Mouse (Mus musculus): ENCODE data around the gene Prm1. TPM values are rescaled to one million over a fixed set of nuclear protein-coding genes. Genes with fewer than 3 reads are reported as not detected.

Gene Prm1
- polyA plus RNA-seq, 1 experiment from 2014 or later = not detected

DNA sequence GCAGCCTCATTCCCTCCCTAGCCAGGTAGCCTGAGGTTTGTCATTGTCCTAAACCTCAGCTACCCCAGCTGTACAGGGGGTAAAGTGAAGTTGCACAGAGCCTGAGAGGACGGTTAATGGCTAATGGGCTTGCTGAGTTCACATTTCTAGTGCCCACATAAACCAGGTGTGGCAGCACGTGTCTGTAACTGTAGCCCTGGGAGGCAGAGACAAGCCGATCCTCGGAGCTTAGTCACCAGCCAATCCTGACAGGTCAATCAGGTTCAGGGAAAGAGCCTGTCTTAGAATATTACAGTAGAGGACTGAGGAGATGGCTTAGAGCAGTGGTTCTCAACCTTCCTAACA lies 22.8 kb upstream of the Prm1 start:
- Histone ChIP-seq H3K9ac (ENCODE audit: low read length) (no peak overlapping the region), H3K4me3 (ENCODE audit: low read depth, low read length) (no peak overlapping the region), H3K27me3 (replicated peaks; ENCODE audit: control insufficient read depth, insufficient read depth, low read length) (no peaks in the 10 kb centered on the region), H3K36me3 (ENCODE audit: control insufficient read depth, insufficient read depth, low read length) (no peaks in the 10 kb centered on the region), H3K4me1 (ENCODE audit: control insufficient read depth, insufficient read depth, low read length) (no peaks in the 10 kb centered on the region), H3K4me2 (ENCODE audit: low read length) (no peak overlapping the region), H3K9me3 (replicated peaks; ENCODE audit: control insufficient read depth, low read length) (no peaks in the 10 kb centered on the region), H3K27ac (ENCODE audit: low read depth, low read length) (no peak overlapping the region)
- DNase-seq (ENCODE audit: low spot score) (no peak), ATAC-seq (no peak)
- WGBS = 85% methylated on average over 4 of the region's 4 CpGs

DNA sequence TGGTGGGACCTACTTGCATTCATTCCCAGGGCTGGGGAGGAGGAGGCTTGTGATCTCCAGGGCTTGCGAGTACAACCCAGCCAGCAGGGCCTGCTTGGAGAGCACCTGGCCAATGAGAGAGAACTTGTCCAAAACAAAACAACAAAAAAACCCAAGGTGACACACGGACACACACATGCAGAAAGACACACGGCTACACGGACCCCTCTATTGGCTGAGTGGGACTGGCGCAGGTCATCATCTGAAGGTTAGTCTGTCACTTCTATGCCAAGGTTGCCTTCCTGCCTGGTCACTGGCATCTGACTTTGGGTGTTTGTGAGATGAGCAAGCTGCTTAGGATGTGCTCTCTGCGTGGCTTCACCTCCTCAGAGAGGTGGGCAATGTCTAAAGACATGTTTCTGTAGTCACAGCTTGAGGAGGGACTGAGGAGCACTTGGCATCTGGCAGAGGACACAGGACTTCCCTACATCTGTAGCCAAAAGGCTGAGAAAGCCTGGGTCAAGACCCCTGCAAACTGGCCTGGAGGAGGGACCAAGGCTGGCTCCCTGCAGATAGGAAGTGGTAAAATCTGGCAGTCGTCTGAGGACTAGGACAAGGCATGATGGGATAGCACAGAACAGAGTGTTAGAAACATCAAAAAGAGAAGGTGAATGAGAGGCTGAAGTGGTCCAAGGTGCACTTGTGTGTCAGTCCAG lies 22.3 kb upstream of the Prm1 start:
- H3K4me2 ChIP-seq (ENCODE audit: low read length) = no peak overlapping the region
- 80% methylated on average over 7 of the region's 7 CpGs for WGBS
- H3K4me1 ChIP-seq (ENCODE audit: control insufficient read depth, insufficient read depth, low read length) = no peaks in the 10 kb centered on the region
- no peak overlapping the region for H3K27ac ChIP-seq (ENCODE audit: low read depth, low read length)
- no peaks in the 10 kb centered on the region for H3K9me3 ChIP-seq (replicated peaks; ENCODE audit: control insufficient read depth, low read length)
- no peaks in the 10 kb centered on the region for H3K27me3 ChIP-seq (replicated peaks; ENCODE audit: control insufficient read depth, insufficient read depth, low read length)
- H3K36me3 ChIP-seq (ENCODE audit: control insufficient read depth, insufficient read depth, low read length) = no peaks in the 10 kb centered on the region
- no peak overlapping the region for H3K9ac ChIP-seq (ENCODE audit: low read length)
- DNase-seq (ENCODE audit: low spot score) (no peak), ATAC-seq (no peak)
- H3K4me3 ChIP-seq (ENCODE audit: low read depth, low read length) = no peak overlapping the region

DNA sequence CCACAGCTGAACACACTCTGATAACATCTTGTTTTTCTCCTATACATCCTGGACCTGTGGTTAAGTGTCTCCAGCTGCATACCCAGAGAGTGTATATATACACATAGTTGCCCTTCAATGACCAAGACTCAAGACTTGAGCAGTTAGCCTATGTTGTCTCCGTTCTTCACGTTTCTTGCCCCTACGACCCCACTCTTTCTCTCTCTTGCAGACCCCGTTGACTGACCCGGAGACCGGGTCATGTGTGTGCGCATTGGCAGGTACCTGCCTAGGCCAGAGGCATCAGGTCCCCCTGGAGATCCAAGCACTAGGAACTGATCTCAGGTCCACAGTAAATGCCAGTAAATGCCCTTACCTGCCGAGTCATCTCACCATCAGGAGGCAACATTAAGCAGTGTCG lies 21.6 kb upstream of the Prm1 start:
- no peak for DNase-seq (ENCODE audit: low spot score)
- H3K9me3 ChIP-seq (replicated peaks; ENCODE audit: control insufficient read depth, low read length) = no peaks in the 10 kb centered on the region
- no peak overlapping the region for H3K4me2 ChIP-seq (ENCODE audit: low read length)
- no peaks in the 10 kb centered on the region for H3K36me3 ChIP-seq (ENCODE audit: control insufficient read depth, insufficient read depth, low read length)
- ATAC-seq = no peak
- H3K27ac ChIP-seq (ENCODE audit: low read depth, low read length) = no peak overlapping the region
- no peaks in the 10 kb centered on the region for H3K27me3 ChIP-seq (replicated peaks; ENCODE audit: control insufficient read depth, insufficient read depth, low read length)
- H3K4me1 ChIP-seq (ENCODE audit: control insufficient read depth, insufficient read depth, low read length) = no peaks in the 10 kb centered on the region
- no peak overlapping the region for H3K9ac ChIP-seq (ENCODE audit: low read length)
- H3K4me3 ChIP-seq (ENCODE audit: low read depth, low read length) = no peak overlapping the region
- 93% methylated on average over 9 of the region's 9 CpGs for WGBS

DNA sequence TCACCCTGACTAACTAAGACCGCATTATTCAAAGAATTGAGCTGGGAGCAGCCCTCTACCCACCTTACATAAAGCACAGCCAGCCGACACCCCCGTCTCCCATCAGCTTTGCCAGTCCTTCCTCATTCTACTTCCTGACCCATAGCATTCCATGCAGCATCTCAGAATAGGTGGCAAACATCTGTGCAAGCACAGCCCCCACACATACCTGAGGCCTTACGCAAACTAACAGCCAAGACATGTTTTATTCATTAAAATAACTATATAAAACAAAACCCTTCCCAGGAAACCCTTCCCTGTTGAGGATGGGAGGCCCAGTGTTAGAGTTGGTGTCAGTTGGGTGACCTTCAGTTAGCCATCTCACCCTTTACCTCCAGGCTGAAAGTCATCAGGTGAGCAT lies 20.2 kb upstream of the Prm1 start:
- Histone ChIP-seq H3K4me3 (ENCODE audit: low read depth, low read length) (no peak overlapping the region), H3K36me3 (ENCODE audit: control insufficient read depth, insufficient read depth, low read length) (no peaks in the 10 kb centered on the region), H3K27ac (ENCODE audit: low read depth, low read length) (no peak overlapping the region), H3K4me2 (ENCODE audit: low read length) (no peak overlapping the region), H3K27me3 (replicated peaks; ENCODE audit: control insufficient read depth, insufficient read depth, low read length) (no peaks in the 10 kb centered on the region), H3K4me1 (ENCODE audit: control insufficient read depth, insufficient read depth, low read length) (no peaks in the 10 kb centered on the region), H3K9me3 (replicated peaks; ENCODE audit: control insufficient read depth, low read length) (no peaks in the 10 kb centered on the region), H3K9ac (ENCODE audit: low read length) (no peak overlapping the region)
- 88% methylated on average over 4 of the region's 4 CpGs for WGBS
- DNase-seq (ENCODE audit: low spot score) = no peak
- no peak for ATAC-seq

DNA sequence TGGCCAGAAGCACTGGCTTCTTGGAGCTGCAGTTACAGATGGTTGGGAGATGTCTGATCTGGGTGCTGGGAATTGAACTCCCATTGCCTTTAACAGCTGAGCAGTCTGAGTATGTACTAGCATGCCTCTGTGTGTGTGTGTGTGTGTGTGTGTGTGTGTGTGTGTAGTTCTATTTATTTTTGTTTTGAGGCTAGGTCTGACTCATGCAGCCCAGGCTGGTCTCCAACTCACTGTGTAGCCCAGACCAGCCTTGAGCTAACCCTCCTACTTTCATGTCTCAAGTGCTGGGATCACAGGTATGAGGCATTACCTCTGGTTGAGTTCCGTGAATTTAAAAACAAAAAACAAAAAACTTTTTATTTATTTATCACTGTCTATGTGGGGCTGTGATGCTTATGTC lies 18.9 kb upstream of the Prm1 start:
- WGBS = 84% methylated on average over 1 of the region's 1 CpGs
- no peak for DNase-seq (ENCODE audit: low spot score)

DNA sequence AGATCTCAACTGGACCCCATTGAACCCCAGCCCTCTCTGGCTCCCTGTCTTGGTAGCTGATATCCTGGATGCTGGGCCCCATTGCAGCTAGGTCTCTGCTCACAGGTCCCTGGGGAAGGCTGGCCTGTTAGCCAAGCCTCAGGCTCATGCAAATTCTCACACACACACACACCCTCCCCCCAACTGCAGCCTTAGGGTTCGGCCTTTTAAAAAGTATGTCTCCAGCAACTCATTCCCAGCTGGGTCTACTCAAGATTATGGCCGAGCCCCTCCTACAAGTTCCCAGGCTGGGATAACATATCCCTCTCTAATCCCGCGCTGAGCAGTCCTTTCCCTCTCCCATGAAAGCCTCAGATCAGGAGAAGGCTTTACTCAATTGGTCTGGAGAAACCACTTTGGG lies 15.7 kb upstream of the Prm1 start:
- H3K36me3 ChIP-seq (ENCODE audit: control insufficient read depth, insufficient read depth, low read length) = no peaks in the 10 kb centered on the region
- no peak overlapping the region for H3K4me3 ChIP-seq (ENCODE audit: low read depth, low read length)
- no peak overlapping the region for H3K27ac ChIP-seq (ENCODE audit: low read depth, low read length)
- no peak for DNase-seq (ENCODE audit: low spot score)
- WGBS = 76% methylated on average over 4 of the region's 4 CpGs
- no peaks in the 10 kb centered on the region for H3K27me3 ChIP-seq (replicated peaks; ENCODE audit: control insufficient read depth, insufficient read depth, low read length)
- ATAC-seq = no peak
- H3K4me1 ChIP-seq (ENCODE audit: control insufficient read depth, insufficient read depth, low read length) = no peaks in the 10 kb centered on the region
- no peak overlapping the region for H3K4me2 ChIP-seq (ENCODE audit: low read length)
- H3K9me3 ChIP-seq (replicated peaks; ENCODE audit: control insufficient read depth, low read length) = no peaks in the 10 kb centered on the region
- no peak overlapping the region for H3K9ac ChIP-seq (ENCODE audit: low read length)

More for the DNA sequence above, 18.9 kb upstream of the Prm1 start:
- ATAC-seq = no peak
- Histone ChIP-seq H3K27me3 (replicated peaks; ENCODE audit: control insufficient read depth, insufficient read depth, low read length) (no peaks in the 10 kb centered on the region), H3K36me3 (ENCODE audit: control insufficient read depth, insufficient read depth, low read length) (no peaks in the 10 kb centered on the region), H3K4me2 (ENCODE audit: low read length) (no peak overlapping the region), H3K27ac (ENCODE audit: low read depth, low read length) (no peak overlapping the region), H3K4me3 (ENCODE audit: low read depth, low read length) (no peak overlapping the region), H3K9me3 (replicated peaks; ENCODE audit: control insufficient read depth, low read length) (no peaks in the 10 kb centered on the region), H3K4me1 (ENCODE audit: control insufficient read depth, insufficient read depth, low read length) (no peaks in the 10 kb centered on the region), H3K9ac (ENCODE audit: low read length) (no peak overlapping the region)

DNA sequence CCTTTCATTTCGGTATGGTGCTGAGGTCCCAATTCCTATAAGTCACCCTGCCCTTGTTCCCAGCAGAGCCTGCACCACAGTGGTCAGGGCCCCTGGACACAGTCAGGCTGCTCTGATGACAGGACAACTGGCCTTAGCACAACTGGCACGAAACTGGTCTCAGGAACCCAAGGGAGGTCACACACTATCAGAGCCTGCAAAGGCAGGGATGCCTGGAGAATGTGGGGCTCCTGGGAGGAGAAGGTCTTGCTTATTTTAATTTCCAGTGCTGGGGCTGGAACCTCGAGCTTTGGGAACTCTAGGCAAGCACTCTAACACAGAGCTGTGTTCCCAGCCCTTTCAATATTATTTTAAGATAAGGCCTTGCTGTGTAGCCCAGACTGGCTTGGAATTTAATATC lies 14.3 kb upstream of the Prm1 start:
- Histone ChIP-seq H3K27me3 (replicated peaks; ENCODE audit: control insufficient read depth, insufficient read depth, low read length) (no peaks in the 10 kb centered on the region), H3K4me1 (ENCODE audit: control insufficient read depth, insufficient read depth, low read length) (no peaks in the 10 kb centered on the region), H3K9ac (ENCODE audit: low read length) (no peak overlapping the region), H3K36me3 (ENCODE audit: control insufficient read depth, insufficient read depth, low read length) (no peaks in the 10 kb centered on the region), H3K27ac (ENCODE audit: low read depth, low read length) (no peak overlapping the region), H3K4me3 (ENCODE audit: low read depth, low read length) (no peak overlapping the region), H3K4me2 (ENCODE audit: low read length) (no peak overlapping the region), H3K9me3 (replicated peaks; ENCODE audit: control insufficient read depth, low read length) (no peaks in the 10 kb centered on the region)
- DNase-seq (ENCODE audit: low spot score) = no peak
- 79% methylated on average over 3 of the region's 3 CpGs for WGBS
- no peak for ATAC-seq

DNA sequence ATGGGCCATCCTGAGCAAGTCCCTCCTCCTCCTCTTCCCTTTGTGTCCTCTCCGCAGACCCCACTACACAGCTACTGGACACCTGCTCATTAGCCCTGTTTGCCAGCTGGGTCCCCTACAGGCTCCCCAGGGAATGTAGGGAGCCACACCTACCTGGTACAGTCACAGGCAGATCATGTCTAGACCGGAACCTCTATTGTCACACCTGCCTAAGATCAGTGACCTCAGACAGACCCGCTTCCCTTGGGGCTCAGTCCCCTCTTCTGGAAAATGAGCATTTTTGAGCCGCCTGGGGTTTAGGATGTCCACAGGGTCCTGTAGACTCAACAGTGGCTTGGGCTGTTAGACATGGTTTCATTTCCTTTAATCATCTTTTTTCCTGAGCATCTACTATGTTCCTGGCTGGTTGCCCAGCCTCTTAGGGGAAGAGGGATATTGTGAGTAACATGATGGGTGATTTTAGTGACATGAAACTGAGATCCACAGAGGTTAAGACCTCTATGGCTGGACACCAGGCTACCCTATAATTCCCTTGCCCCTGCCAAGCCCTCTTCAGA lies 13.0 kb upstream of the Prm1 start:
- WGBS = 77% methylated on average over 4 of the region's 4 CpGs
- Histone ChIP-seq H3K4me1 (ENCODE audit: control insufficient read depth, insufficient read depth, low read length) (no peaks in the 10 kb centered on the region), H3K4me2 (ENCODE audit: low read length) (no peak overlapping the region), H3K9me3 (replicated peaks; ENCODE audit: control insufficient read depth, low read length) (no peaks in the 10 kb centered on the region), H3K27me3 (replicated peaks; ENCODE audit: control insufficient read depth, insufficient read depth, low read length) (no peaks in the 10 kb centered on the region), H3K4me3 (ENCODE audit: low read depth, low read length) (no peak overlapping the region), H3K27ac (ENCODE audit: low read depth, low read length) (no peak overlapping the region), H3K36me3 (ENCODE audit: control insufficient read depth, insufficient read depth, low read length) (no peaks in the 10 kb centered on the region), H3K9ac (ENCODE audit: low read length) (no peak overlapping the region)
- DNase-seq (ENCODE audit: low spot score) (no peak), ATAC-seq (no peak)

DNA sequence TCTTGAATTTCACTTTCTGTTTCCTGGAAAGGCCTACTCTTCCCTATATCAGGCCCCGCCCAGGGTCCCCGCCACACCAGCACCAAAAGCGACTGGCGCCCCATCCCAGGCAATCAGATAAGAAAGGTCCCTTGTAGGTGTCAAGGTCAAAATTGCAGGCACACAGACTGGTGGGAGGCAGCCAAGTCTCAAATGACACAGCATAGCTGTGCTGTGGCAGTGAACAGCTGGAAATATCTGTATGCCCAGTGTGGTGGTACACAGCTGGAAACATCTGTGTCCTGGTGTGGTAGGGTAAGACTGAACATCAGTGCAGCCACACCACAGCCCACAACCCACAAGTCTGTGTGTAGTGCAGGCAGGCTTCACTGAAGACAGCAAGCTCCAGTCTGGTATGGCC lies 9.2 kb upstream of the Prm1 start:
- Histone ChIP-seq H3K9ac (ENCODE audit: low read length) (no peak overlapping the region), H3K4me2 (ENCODE audit: low read length) (no peak overlapping the region), H3K9me3 (replicated peaks; ENCODE audit: control insufficient read depth, low read length) (no peaks in the 10 kb centered on the region), H3K4me1 (ENCODE audit: control insufficient read depth, insufficient read depth, low read length) (no peaks in the 10 kb centered on the region), H3K27ac (ENCODE audit: low read depth, low read length) (no peak overlapping the region), H3K36me3 (ENCODE audit: control insufficient read depth, insufficient read depth, low read length) (no peaks in the 10 kb centered on the region), H3K4me3 (ENCODE audit: low read depth, low read length) (no peak overlapping the region), H3K27me3 (replicated peaks; ENCODE audit: control insufficient read depth, insufficient read depth, low read length) (no peaks in the 10 kb centered on the region)
- DNase-seq (ENCODE audit: low spot score) = no peak
- 92% methylated on average over 4 of the region's 4 CpGs for WGBS
- ATAC-seq = no peak

Data from forebrain, embryonic 14.5 days (tissue).